Mouse (Mus musculus) frontal cortex, adult (tissue): ENCODE results near the gene Ficd.

Experiments
- ATAC-seq: cut with Nextera tagmentation; 2 replicates; pipeline ENCODE4 v1.9.2; 2017; ENCODE audit warnings: mild to moderate bottlenecking, moderate library complexity, mixed read lengths; ENCODE audit not compliant: low TSS enrichment

The Ficd gene

GRCm38 (mm10) chr5:113730641-113731121 is 4.9 kb upstream of the Ficd start:
- peak; percentile 61 for ATAC-seq

- ATAC-seq: no peak
These were observed 4.4 kb upstream of the Ficd start for GRCm38 (mm10) chr5:113731174-113731573.

GRCm38 (mm10) chr5:113732182-113732581 is 3.4 kb upstream of the Ficd start:
- no peak for ATAC-seq

DNA sequence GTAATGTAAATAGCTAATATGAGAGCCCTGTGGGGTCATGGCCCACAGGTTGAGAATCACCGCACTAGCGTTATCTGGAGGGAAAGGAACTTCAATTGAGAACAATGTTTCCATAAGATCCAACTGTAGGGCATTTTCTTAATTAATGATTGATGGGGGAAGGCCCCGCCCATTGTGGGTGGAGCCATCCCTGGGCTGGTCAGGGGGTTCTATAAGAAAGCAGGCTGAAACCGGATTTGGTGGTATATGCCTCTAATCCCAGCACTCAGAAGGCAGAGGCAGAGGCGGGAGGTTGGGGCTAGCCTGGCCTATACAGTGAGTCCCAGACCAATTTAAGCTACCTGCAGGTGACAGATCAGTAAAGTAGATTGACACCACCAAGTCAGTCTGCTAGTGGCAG is 1.2 kb upstream of the Ficd start:
- ATAC-seq: no peak

GRCm38 (mm10) chr5:113735023-113735344 is 619 bp upstream of the Ficd start:
- no peak for ATAC-seq

DNA sequence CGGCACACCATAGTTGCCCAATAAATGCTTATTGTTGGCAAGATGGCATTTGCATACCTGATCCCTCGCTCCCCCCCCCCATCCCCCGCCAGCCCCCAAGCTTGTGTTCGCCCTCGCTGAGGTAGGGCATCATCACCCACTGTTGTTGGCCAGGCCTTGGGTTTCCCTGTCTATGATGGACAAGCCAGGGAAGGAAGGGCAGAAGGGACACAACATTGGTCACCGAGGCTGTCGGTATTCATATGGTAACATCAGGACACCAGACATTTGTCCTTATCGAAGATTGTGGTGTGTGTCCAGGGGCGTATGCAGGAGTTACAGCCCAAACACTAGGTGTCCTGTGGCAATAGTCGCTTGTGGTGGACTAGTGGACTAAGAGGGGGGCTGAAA is 505 bp downstream of the Ficd start:
- ATAC-seq: no peak

DNA sequence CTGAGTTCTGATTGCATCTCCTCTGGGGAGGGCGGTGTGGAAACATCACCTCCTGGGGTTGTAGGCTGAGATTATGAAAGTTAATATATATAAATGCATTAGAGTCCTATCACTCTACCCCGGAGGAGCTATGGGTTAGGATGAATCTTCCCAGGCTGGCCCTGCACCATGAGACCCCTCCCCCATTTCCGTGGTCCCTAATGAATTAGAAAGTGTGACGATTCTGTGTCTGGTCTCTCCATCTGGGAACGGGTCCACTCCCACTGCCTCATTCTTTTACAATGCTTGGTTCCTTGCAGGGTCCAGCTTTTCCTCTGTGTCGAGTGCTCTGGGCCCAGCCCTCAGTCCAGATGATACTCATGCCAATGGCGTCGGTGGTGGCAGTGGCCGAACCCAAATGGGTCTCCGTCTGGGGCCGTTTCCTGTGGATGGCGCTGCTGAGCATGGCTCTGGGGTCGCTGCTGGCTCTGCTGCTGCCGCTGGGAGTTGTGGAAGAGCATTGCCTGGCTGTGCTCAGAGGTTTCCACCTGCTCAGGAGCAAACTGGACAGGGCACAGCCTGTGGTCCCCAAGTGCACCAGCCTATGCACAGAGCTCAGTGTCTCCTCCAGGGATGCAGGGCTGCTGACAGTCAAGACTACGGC is 1.0 kb downstream of the Ficd start:
- no peak for ATAC-seq

GRCm38 (mm10) chr5:113737607-113738237 is 2.1 kb downstream of the Ficd start:
- ATAC-seq: no peak

- no peak for ATAC-seq
These were observed 12.0 kb downstream of the Ficd start for GRCm38 (mm10) chr5:113747629-113748028.

DNA sequence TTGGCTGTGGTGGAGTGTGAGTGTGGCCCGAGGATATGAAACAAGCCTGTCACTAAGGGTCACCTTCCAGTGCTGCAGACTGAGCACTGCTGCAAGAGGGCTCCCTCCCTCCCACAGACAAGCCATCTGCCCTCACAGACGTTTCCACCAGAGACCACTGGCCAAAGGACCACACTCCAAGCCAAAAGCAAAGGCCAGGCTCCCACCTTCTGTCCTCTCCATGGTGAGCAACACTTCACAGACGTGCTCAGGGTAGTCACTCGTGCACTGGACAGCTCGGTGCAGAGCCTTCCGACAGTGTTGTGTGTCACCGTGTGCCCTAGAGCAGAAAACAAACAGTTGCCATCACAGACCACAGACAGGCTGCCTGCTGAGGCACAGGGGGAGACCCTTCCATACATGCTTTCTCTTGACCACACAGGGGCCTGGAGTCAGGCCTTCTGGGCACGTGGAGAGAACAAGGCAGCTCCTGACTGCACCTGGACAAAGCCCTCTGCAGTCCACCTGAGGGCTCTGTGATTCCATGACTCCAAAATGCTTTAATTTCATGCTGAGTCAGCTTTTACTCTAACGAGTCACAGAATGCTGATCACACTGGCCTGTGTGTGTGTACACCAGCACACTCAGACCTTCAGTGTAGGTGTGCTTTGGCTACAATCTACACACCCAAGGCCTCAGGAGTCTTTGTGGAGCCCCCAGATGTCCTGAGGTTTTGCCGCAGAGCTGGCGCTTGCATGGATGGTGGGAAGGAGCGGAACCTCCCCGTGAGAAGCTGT is 13.1 kb downstream of the Ficd start:
- no peak for ATAC-seq

GRCm38 (mm10) chr5:113751521-113752157 is 16.0 kb downstream of the Ficd start:
- no peak for ATAC-seq

DNA sequence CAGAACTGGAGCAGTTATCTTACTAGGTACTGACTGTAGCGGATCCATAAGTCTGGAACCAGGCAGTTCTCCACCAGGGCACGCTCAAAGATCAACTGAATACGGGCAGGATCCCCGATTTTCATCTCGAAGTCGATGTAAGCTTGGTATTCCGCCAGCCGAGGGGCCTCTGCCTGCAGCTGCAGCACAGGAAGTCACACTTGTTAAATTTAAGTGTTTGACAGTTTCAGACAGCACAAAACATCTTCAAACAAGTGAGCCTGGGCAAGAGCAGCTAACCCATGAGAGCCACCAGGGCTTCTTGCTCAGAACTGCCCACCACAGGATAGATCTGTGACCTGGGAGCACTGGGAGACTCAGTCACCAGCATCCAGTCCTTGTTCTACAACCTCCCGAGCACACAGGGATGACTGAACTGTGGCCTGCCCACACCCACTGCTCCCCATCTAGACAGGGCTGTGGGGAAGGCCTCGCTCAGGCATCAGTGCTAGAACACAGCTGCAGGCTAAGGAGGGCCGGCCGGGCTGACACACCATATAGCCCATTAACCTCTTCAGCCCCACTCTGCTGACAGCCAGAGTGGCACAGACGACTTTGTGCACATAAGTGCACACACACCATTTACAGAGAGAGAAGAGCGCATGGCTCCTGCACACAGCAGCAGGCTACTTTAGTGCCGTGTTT is 19.9 kb downstream of the Ficd start:
- no peak for ATAC-seq

DNA sequence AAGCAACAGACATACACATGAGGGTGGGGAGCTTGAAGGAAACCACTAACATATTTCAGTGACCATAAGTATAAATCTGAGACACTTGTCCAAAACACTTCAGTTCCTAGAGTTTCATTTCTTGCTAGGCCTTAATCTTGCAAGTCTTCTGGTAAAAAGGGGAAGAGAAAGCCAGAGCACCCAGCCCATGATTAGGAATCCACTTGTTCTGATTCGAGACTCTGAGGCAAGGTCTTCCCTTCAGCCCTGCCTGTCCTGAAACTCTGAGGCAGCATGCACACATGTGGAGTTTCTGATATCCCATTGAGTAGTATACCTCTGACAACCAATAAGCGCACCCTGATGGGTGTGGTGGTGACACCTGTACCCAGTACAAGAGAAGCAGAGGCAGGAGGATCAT is 26.0 kb downstream of the Ficd start:
- no peak for ATAC-seq

DNA sequence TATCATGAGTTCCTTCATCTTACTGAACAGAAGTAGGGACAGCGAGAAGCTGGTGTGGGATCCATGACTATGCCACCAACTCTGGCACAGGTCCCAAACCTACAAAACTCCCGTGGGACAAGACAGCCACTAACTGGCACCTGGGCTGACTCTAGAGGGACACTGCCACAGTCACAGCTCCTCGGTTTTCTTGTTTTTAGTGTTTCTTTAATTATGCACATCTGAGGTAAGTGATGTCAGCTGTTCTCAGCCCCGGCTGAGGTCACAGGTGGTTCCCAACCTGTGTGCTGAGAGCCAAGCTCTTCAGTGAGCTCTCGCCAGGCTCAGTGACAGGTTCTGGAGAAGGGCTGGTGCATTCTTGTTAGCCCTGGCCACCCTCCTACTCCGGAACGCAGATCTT is 28.8 kb downstream of the Ficd start:
- no peak for ATAC-seq

- ATAC-seq: no peak
These were observed 30.3 kb downstream of the Ficd start for GRCm38 (mm10) chr5:113765641-113766526.

DNA sequence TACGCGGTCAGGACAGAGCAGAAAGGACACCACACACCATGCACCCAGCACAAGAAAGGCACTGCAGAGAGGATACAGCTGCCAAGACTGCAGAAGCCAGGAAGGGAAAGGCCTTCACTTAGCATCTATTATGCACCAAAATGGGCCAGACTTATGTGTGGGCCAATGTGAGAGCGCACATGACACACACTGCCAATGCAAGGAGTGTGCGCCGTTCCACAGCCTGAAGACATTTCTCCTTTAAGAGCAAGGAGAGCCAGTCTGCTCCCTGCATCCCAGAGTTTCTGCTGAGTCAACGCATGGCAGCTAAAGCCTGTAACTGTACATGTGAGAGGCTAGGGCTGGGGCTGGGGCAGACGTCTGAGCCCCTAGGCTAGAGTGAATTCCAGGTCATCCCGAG is 33.2 kb downstream of the Ficd start:
- 0 out of 2 replicates have a peak, but pooled peaks have one; percentile 28 for ATAC-seq

DNA sequence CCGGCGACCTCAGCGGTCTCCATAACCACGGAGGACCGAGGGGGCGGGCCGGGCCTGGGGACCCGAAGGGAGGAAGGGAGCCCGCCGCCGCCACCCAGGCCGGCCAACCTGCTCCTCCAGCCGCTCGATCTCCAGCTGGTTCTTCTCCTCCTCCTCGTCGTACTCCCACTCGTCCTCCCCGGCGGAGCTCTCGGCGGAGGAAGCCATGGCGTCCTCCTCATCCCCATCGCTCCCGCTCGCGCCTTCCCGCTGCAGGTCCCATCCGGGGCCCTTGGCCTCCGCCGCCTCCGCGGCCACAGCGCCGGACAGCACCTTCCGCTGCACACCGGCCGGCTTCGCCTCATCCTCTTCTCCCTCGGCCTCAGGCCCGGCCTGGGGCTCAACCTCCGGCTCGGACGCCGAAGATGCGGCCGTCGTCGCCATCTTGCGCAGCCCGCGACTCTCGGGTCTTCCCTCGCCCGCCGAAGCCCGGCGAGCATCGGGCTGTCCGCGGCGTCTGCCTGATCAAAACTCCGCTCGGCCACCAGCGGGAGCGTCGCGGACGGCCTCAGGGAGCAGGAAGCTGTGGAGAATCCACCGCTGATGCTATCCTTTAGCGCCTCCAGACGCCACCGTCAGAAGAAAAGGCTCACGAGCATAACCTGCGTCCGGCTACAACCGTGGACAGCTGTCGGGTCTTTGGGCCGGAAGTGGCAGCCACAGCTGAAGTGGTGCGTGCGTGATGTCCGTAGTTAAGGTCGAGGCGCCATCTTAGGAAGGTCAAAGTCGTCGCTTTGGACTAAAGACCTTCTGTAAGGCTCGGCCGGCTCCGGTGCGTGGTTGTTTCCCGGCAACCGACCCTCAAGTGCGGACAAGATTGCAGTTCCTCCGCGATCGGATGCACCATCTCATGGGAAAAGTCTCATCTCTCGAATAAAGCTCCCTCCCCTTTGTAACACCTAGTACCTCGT is 35.9 kb downstream of the Ficd start:
- ATAC-seq: peak; percentile 45

DNA sequence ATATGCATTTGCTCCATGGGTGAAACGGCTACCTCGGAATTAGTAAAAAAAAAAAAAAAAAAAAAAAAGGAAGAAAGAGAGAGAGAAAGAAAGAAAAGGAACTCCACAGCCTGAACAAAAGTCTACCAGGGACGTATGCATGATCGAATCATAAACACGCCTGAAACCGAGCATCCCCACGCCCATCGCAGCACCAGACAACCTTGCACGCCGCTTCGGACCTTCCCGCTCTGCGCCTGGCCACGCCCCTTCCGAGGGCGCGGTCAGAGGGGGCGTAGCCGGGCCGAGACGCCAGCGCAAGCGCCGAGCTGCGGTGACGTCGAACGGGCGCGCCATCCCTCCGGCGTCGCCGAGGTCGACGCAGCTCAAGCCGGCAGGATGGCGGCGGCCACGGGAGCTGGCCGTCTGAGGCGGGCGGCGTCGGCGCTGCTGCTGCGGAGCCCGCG is 36.9 kb downstream of the Ficd start, which contains the start of the genes Sart3 and Iscu:
Gene Sart3, minus strand, starts transcription at position 61 of the 446 bp plus-strand sequence.
Gene Iscu, plus strand, starts transcription at position 299 of the 446 bp plus-strand sequence.
- ATAC-seq: peak; percentile 60

- 0 out of 2 replicates have a peak, but pooled peaks have one; percentile 4 for ATAC-seq
These were observed 37.4 kb downstream of the Ficd start for GRCm38 (mm10) chr5:113772905-113773519.
